Mouse (Mus musculus) B cell, adult (primary cell): Measurements from ENCODE around the gene Tnik. TPM values are rescaled to one million over a fixed set of nuclear protein-coding genes. Genes with fewer than 3 reads are reported as not detected.

Experiments
- total RNA-seq: library from RNA; stranded (reverse); gene quantifications from 4 replicates; pipeline ENCODE4 v1.2.4, GENCODE M21; 2023; ENCODE audit not compliant: inconsistent age

Gene Tnik
- 14.6 to 18.9 TPM (median 15.6 TPM) in 4 replicates for total RNA-seq

DNA sequence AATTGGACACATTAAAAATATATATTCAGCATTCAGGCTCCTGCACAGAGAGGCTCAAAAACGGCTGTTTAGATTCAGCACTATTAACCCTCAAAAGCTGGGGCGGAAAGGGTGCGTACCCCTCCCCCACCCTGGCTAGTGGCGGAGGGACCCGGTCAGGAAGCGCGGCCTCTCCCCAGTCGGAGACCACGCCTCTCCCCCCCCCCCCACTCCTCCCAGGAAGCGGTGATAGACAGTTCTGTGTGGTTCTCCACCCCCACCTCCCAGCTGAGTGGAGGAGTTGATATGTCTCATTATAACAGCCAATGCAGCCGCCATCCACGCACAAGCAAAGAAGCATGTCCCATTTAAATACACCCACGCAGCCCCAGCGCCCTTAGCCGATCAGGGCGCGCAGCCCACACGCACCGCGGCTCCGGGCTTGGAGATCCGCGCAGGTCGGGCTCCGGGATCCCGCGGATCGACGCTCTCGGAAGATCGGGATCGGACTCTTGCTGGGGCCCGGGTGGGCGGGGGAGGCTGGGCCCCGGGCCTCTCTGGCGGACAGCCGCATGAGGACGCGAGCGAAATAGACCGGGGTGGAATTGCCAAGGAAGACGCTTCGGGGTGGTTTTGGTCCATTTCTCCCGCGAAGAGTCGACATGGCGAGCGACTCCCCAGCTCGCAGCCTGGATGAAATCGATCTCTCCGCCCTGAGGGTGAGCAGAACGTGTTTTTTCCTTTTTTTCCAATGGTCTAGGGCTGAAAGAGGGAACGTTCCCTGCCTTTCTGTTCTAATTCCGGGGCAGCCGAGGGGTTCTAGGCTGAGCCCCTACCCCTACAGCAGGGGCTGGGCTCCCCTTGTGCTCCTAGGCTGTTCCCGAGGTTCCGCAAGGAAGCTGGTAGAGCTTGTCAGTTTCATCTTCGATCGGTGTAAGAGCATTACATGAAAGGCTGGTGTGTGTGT, at the start of gene Tnik:
Gene Tnik, plus strand, starts transcription at position 213 of the 946 bp plus-strand sequence.

DNA sequence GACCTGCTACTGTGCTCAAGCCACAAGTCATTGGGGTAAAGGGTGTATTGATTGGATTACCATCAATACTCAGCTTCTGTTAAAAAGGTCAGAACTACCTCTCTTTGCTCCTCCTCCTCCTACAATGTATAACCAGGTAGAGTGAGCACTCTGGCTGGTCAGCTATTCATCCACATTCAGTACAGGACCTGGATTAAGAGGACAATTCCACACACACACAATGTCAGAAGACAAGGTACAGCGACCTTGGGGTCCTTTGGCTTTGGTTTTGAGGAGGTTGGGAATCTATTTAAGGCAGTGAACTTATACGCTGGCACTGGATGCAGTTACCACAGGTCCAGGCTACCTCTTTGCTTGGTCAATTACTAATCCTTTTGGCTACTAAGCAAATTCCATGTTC, 434.8 kb downstream of the Tnik start, which contains the start of gene Slc2a2:
Gene Slc2a2, plus strand, starts transcription at position 107 of the 400 bp plus-strand sequence.

